ENCODE assay signal across 13 mouse cellular contexts in genomic region chr1:134320691-134321301, GRCm38 (mm10). TPM values are rescaled to one million over a fixed set of nuclear protein-coding genes. Genes with fewer than 3 reads are reported as not detected.
A peak's percentile ranks its signal among the peaks of the same experiment; 100 is the strongest.
DNase-seq lines count a peak whose midpoint lies in the region; ATAC-seq lines count a peak whose summit lies in the region.
"Had no signal": no experiment of that assay in that cellular context is flagged by ENCODE, and none has a peak within 500 bp of the region (broad histone marks: within the 10 kb centered on the region; RNA-seq: fewer than 3 reads in every experiment).

No protein-coding gene starts in this region.

- H3K9ac ChIP-seq in heart, embryonic 11.5 days (ENCODE audit: low read depth, low read length), result peak overlapping the region; percentile 10; the same call in 1 of the 2 replicates
- H3K9ac ChIP-seq in embryonic facial prominence, embryonic 12.5 days, result no peak overlapping the region
- H3K9ac ChIP-seq in neural tube, embryonic 13.5 days, result no peak overlapping the region

- H3K36me3 ChIP-seq in heart, embryonic 11.5 days (ENCODE audit: control insufficient read depth, insufficient read depth, low read length), result peaks cover 6% of the 10 kb centered on the region; the same call in 1 of the 2 replicates
- no peaks in the 10 kb centered on the region for H3K36me3 ChIP-seq in embryonic facial prominence, embryonic 12.5 days
- no peaks in the 10 kb centered on the region for H3K36me3 ChIP-seq in limb, embryonic 10.5 days
- no peaks in the 10 kb centered on the region for H3K36me3 ChIP-seq in neural tube, embryonic 13.5 days

- H3K4me2 ChIP-seq in heart, embryonic 11.5 days, result no peak overlapping the region
- H3K4me2 ChIP-seq in embryonic facial prominence, embryonic 12.5 days (replicated peaks), result no peak overlapping the region
- no peak overlapping the region for H3K4me2 ChIP-seq in neural tube, embryonic 13.5 days

- no peak overlapping the region for H3K27ac ChIP-seq in heart, embryonic 11.5 days (ENCODE audit: low read depth, low read length)
- H3K27ac ChIP-seq in embryonic facial prominence, embryonic 12.5 days, result no peak overlapping the region
- peak overlapping the region; percentile 51; the same call in 1 of the 2 replicates for H3K27ac ChIP-seq in limb, embryonic 10.5 days
- H3K27ac ChIP-seq in neural tube, embryonic 13.5 days (replicated peaks), result no peak overlapping the region

- no peaks in the 10 kb centered on the region for H3K27me3 ChIP-seq in heart, embryonic 11.5 days (ENCODE audit: control insufficient read depth, insufficient read depth, low read length)
- H3K27me3 ChIP-seq in embryonic facial prominence, embryonic 12.5 days, result no peaks in the 10 kb centered on the region
- no peaks in the 10 kb centered on the region for H3K27me3 ChIP-seq in limb, embryonic 10.5 days (ENCODE audit: low read depth, poor library complexity, severe bottlenecking)
- H3K27me3 ChIP-seq in neural tube, embryonic 13.5 days, result no peaks in the 10 kb centered on the region

- H3K4me3 ChIP-seq in heart, embryonic 11.5 days (ENCODE audit: low read depth, low read length), result no peak overlapping the region
- no peak overlapping the region for H3K4me3 ChIP-seq in embryonic facial prominence, embryonic 12.5 days
- no peak overlapping the region for H3K4me3 ChIP-seq in limb, embryonic 10.5 days
- no peak overlapping the region for H3K4me3 ChIP-seq in neural tube, embryonic 13.5 days

- 62% methylated on average over 14 of the region's 14 CpGs for WGBS in heart, embryonic 11.5 days (ENCODE audit: insufficient replicate concordance)
- 39% methylated on average over 14 of the region's 14 CpGs for WGBS in embryonic facial prominence, embryonic 12.5 days
- WGBS in limb, embryonic 10.5 days, result 67% methylated on average over 14 of the region's 14 CpGs
- 38% methylated on average over 14 of the region's 14 CpGs for WGBS in neural tube, embryonic 13.5 days

- no peaks in the 10 kb centered on the region for H3K9me3 ChIP-seq in heart, embryonic 11.5 days (replicated peaks; ENCODE audit: control insufficient read depth, low read length)
- H3K9me3 ChIP-seq in embryonic facial prominence, embryonic 12.5 days, result no peaks in the 10 kb centered on the region
- H3K9me3 ChIP-seq in limb, embryonic 10.5 days (replicated peaks), result no peaks in the 10 kb centered on the region
- no peaks in the 10 kb centered on the region for H3K9me3 ChIP-seq in neural tube, embryonic 13.5 days

- no peak for ATAC-seq in heart, embryonic 11.5 days (replicated peaks; ENCODE audit: insufficient number of reproducible peaks, low FRiP score, low TSS enrichment)
- peak; percentile 44; the same call in 1 of the 2 replicates for ATAC-seq in embryonic facial prominence, embryonic 12.5 days (ENCODE audit: insufficient number of reproducible peaks, insufficient read depth, low FRiP score, low TSS enrichment)
- peak; percentile 66; the same call in 1 of the 2 replicates for ATAC-seq in neural tube, embryonic 13.5 days (ENCODE audit: low read depth)
- no peak for ATAC-seq in erythroblast, adult 5-6 weeks (replicated peaks; ENCODE audit: low FRiP score, poor library complexity, severe bottlenecking)

- intact Hi-C loops in heart, postnatal 36 days (cut with DNase I), result no loop called here

- no peak for DNase-seq in heart, postnatal 36 days
- DNase-seq in limb, embryonic 10.5 days (ENCODE audit: low spot score), result no peak
- no peak for DNase-seq in gastrocnemius, adult 18-20 months (ENCODE audit: low spot score)
- DNase-seq in right cerebral cortex, postnatal 36 days (ENCODE audit: low spot score in 2 of 2), result no peak
- DNase-seq: liver; lung, postnatal 36 days had no signal

- H3K4me1 ChIP-seq in heart, embryonic 11.5 days (ENCODE audit: control insufficient read depth, insufficient read depth, low read length), result no peaks in the 10 kb centered on the region
- peaks cover 9% of the 10 kb centered on the region; the same call in 1 of the 2 replicates for H3K4me1 ChIP-seq in embryonic facial prominence, embryonic 12.5 days
- peaks cover 11% of the 10 kb centered on the region for H3K4me1 ChIP-seq in limb, embryonic 10.5 days
- H3K4me1 ChIP-seq in neural tube, embryonic 13.5 days (replicated peaks), result peaks cover 21% of the 10 kb centered on the region

RNA-seq across cellular contexts. Expression of gene Ppfia4, which starts 11.9 kb away (rescaled TPM):
- polyA plus RNA-seq in heart, embryonic 11.5 days (2014; fragmentation: Nextera tagmentation; extraction: Ambion mirVana), result 9.4 and 9.7 TPM in 2 replicates
- 1 to 10 TPM; 1.4 to 1.6 TPM for total RNA-seq in heart, postnatal 36 days (2021)
- polyA plus RNA-seq in embryonic facial prominence, embryonic 12.5 days (2016; fragmentation: Nextera tagmentation; extraction: Ambion mirVana), result 7.0 TPM in 2 replicates
- polyA plus RNA-seq in limb, embryonic 10.5 days (2016; fragmentation: Nextera tagmentation; extraction: Ambion mirVana), result 1.8 and 2.3 TPM in 2 replicates
- polyA plus RNA-seq in neural tube, embryonic 13.5 days (2015; fragmentation: Nextera tagmentation; extraction: Ambion mirVana), result 10.9 and 11.7 TPM in 2 replicates
- total RNA-seq in erythroblast, adult 5-6 weeks (2015; ENCODE audit: low replicate concordance), result 2.1 and 4.2 TPM in 2 replicates
- 2.8 and 3.8 TPM in 2 replicates for total RNA-seq in erythroblast, adult 5-6 weeks (2017; ENCODE audit: low replicate concordance)
- under 1 TPM; 0.21 to 0.43 TPM for total RNA-seq in gastrocnemius, adult 18-20 months (2021)

RNA-seq across cellular contexts. Expression of gene Myog, which starts 31.0 kb away (rescaled TPM):
- polyA plus RNA-seq in heart, embryonic 11.5 days (2014; fragmentation: Nextera tagmentation; extraction: Ambion mirVana), result 3.7 and 4.2 TPM in 2 replicates
- total RNA-seq in heart, postnatal 36 days (2021), result not detected
- polyA plus RNA-seq in embryonic facial prominence, embryonic 12.5 days (2016; fragmentation: Nextera tagmentation; extraction: Ambion mirVana), result 62.9 and 76.2 TPM in 2 replicates
- polyA plus RNA-seq in limb, embryonic 10.5 days (2016; fragmentation: Nextera tagmentation; extraction: Ambion mirVana), result 2.0 and 16.0 TPM in 2 replicates
- 5.2 and 21.7 TPM in 2 replicates for polyA plus RNA-seq in neural tube, embryonic 13.5 days (2015; fragmentation: Nextera tagmentation; extraction: Ambion mirVana)
- not detected in 2 replicates for total RNA-seq in erythroblast, adult 5-6 weeks (2015; ENCODE audit: low replicate concordance)
- not detected in 2 replicates for total RNA-seq in erythroblast, adult 5-6 weeks (2017; ENCODE audit: low replicate concordance)
- 10 to 100 TPM; 10.4 to 18.9 TPM for total RNA-seq in gastrocnemius, adult 18-20 months (2021)
- total RNA-seq: heart, adult 8-10 months had no signal
- polyA plus RNA-seq: large intestine, adult 2 months; spleen, adult 2 months had no signal

RNA-seq across cellular contexts. Expression of gene Tmem183a, which starts 41.0 kb away (rescaled TPM):
- polyA plus RNA-seq in heart, embryonic 11.5 days (2014; fragmentation: Nextera tagmentation; extraction: Ambion mirVana), result 75.1 and 78.8 TPM in 2 replicates
- 10 to 100 TPM; 21.6 to 22.1 TPM for total RNA-seq in heart, postnatal 36 days (2021)
- 102 and 105 TPM in 2 replicates for polyA plus RNA-seq in embryonic facial prominence, embryonic 12.5 days (2016; fragmentation: Nextera tagmentation; extraction: Ambion mirVana)
- 118 TPM in 2 replicates for polyA plus RNA-seq in limb, embryonic 10.5 days (2016; fragmentation: Nextera tagmentation; extraction: Ambion mirVana)
- polyA plus RNA-seq in neural tube, embryonic 13.5 days (2015; fragmentation: Nextera tagmentation; extraction: Ambion mirVana), result 105 and 117 TPM in 2 replicates
- 38.2 and 40.5 TPM in 2 replicates for total RNA-seq in erythroblast, adult 5-6 weeks (2015; ENCODE audit: low replicate concordance)
- 54.1 and 54.4 TPM in 2 replicates for total RNA-seq in erythroblast, adult 5-6 weeks (2017; ENCODE audit: low replicate concordance)
- 10 to 100 TPM; 10.1 to 10.4 TPM for total RNA-seq in gastrocnemius, adult 18-20 months (2021)

Comparison
In these comparisons a context has a peak if more than half of its experiments do, and no peak if none do; other contexts are left out.
1. ATAC-seq: peak in embryonic facial prominence, embryonic 12.5 days (single experiment) and neural tube, embryonic 13.5 days (single experiment); none in heart, embryonic 11.5 days (single experiment) and erythroblast, adult 5-6 weeks (single experiment).